16 mouse cellular contexts compared by ENCODE assay signal in genomic region chr10:92728723-92729122, GRCm38 (mm10).
"Had no signal": no experiment of that assay in that cellular context is flagged by ENCODE, and none has a peak within 500 bp of the region (broad histone marks: within the 10 kb centered on the region; RNA-seq: fewer than 3 reads in every experiment).

No protein-coding gene starts in this region.

- H3K9ac ChIP-seq: neural tube, embryonic 13.5 days; neural tube, embryonic 15.5 days; stomach, embryonic 15.5 days had no signal

- H3K9me3 ChIP-seq: neural tube, embryonic 13.5 days; neural tube, embryonic 15.5 days; stomach, embryonic 15.5 days had no signal

- DNase-seq: retina, postnatal 1 day; right cerebral cortex, adult 18-20 months; right cerebral cortex, postnatal 14 days; right cerebral cortex, postnatal 25 days; right cerebral cortex, postnatal 4 days; spleen, adult 18-20 months; thymus, adult 18-20 months; thymus, adult 2 months; thymus, postnatal 14 days; thymus, postnatal 25 days; thymus, postnatal 36 days; thymus, postnatal 4 days had no signal

- H3K4me3 ChIP-seq: neural tube, embryonic 13.5 days; neural tube, embryonic 15.5 days; stomach, embryonic 15.5 days had no signal

- H3K27ac ChIP-seq: neural tube, embryonic 13.5 days; neural tube, embryonic 15.5 days; stomach, embryonic 15.5 days; stomach, postnatal 0 days had no signal

- H3K36me3 ChIP-seq: neural tube, embryonic 13.5 days; neural tube, embryonic 15.5 days; stomach, embryonic 15.5 days had no signal

- H3K27me3 ChIP-seq: neural tube, embryonic 13.5 days; neural tube, embryonic 15.5 days; stomach, embryonic 15.5 days had no signal

- H3K4me1 ChIP-seq: neural tube, embryonic 13.5 days; neural tube, embryonic 15.5 days; stomach, embryonic 15.5 days had no signal
